In the genomic region with DNA sequence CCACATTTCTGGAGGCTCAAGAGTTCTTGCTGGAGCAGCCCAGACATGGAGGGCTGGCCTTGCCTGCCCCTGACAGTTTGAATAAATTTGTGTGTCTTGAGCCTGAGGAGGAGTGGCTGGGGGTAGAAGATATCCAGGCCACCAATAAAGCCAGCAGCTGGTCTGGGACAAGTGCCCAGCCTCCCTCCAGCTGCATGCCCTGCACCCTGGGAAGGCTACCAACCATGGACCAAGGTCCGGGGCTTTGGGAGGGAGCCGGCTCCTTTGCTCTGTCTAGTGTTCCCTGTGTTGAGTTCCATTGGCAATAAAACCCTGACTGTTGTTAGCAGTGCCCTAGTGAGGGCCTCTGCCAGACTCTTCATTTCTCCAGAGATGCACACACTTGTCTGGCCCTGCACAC, we compare ENCODE assay signal across 9 mouse cellular contexts. TPM values are rescaled to one million over a fixed set of nuclear protein-coding genes. Genes with fewer than 3 reads are reported as not detected.
DNase-seq lines count a peak whose midpoint lies in the region; ATAC-seq lines count a peak whose summit lies in the region.
"Had no signal": no experiment of that assay in that cellular context is flagged by ENCODE, and none has a peak within 500 bp of the region (broad histone marks: within the 10 kb centered on the region; RNA-seq: fewer than 3 reads in every experiment).

No protein-coding gene starts in this region.

- no peaks in the 10 kb centered on the region for H3K27me3 ChIP-seq in intestine, embryonic 14.5 days (replicated peaks; ENCODE audit: control insufficient read depth, insufficient read depth, low read length)
- H3K27me3 ChIP-seq in limb, embryonic 15.5 days, result no peaks in the 10 kb centered on the region

- no peaks in the 10 kb centered on the region for H3K9me3 ChIP-seq in intestine, embryonic 14.5 days (ENCODE audit: control insufficient read depth, low read length)
- no peaks in the 10 kb centered on the region for H3K9me3 ChIP-seq in limb, embryonic 15.5 days

- H3K4me1 ChIP-seq in intestine, embryonic 14.5 days (replicated peaks; ENCODE audit: control insufficient read depth, insufficient read depth, low read length), result peaks cover 12% of the 10 kb centered on the region; the same call in 1 of the 2 replicates
- peaks cover 20% of the 10 kb centered on the region for H3K4me1 ChIP-seq in limb, embryonic 15.5 days

- H3K4me3 ChIP-seq in intestine, embryonic 14.5 days (ENCODE audit: low read depth, low read length), result no peak overlapping the region
- H3K4me3 ChIP-seq in limb, embryonic 15.5 days, result no peak overlapping the region
- H3K4me3 ChIP-seq: myocyte had no signal

- 65% methylated on average over 2 of the region's 2 CpGs for WGBS in intestine, embryonic 14.5 days
- WGBS in limb, embryonic 15.5 days, result 35% methylated on average over 2 of the region's 2 CpGs

- no peak for ATAC-seq in intestine, embryonic 14.5 days (replicated peaks; ENCODE audit: low FRiP score, low TSS enrichment, low read depth)
- no peak for ATAC-seq in limb, embryonic 15.5 days (ENCODE audit: insufficient number of reproducible peaks, low FRiP score, low TSS enrichment, low read depth)
- ATAC-seq in megakaryocyte progenitor cell, adult 5-6 weeks (replicated peaks; ENCODE audit: poor library complexity), result no peak

- peaks cover 47% of the 10 kb centered on the region for H3K36me3 ChIP-seq in intestine, embryonic 14.5 days (ENCODE audit: control insufficient read depth, insufficient read depth, low read length)
- peaks cover 46% of the 10 kb centered on the region for H3K36me3 ChIP-seq in limb, embryonic 15.5 days

- peak; percentile 59 for DNase-seq in cerebellum, adult 11-12 months
- DNase-seq in cerebellum, postnatal 25 days, result no peak
- DNase-seq in ovary, postnatal 36 days (ENCODE audit: low spot score), result peak; percentile 60
- no peak for DNase-seq in ovary, postnatal 14 days (ENCODE audit: low spot score)
- DNase-seq in intestine, embryonic 14.5 days (ENCODE audit: low spot score), result no peak
- DNase-seq in lung, postnatal 36 days, result no peak

- no peak overlapping the region for H3K9ac ChIP-seq in intestine, embryonic 14.5 days (ENCODE audit: low read length)
- no peak overlapping the region for H3K9ac ChIP-seq in limb, embryonic 15.5 days

- no peak overlapping the region for H3K4me2 ChIP-seq in intestine, embryonic 14.5 days (ENCODE audit: low read length)
- no peak overlapping the region for H3K4me2 ChIP-seq in limb, embryonic 15.5 days

- 0 out of 2 replicates have a peak overlapping the region, but pooled peaks have one; percentile 11 for H3K27ac ChIP-seq in intestine, embryonic 14.5 days (ENCODE audit: low read depth)
- H3K27ac ChIP-seq in limb, embryonic 15.5 days, result peak overlapping the region; percentile 34; the same call in 1 of the 2 replicates

RNA-seq across cellular contexts. Expression of a gene that starts 29.2 kb away (rescaled TPM):
- 26.4 and 27.7 TPM in 2 replicates for polyA plus RNA-seq in intestine, embryonic 14.5 days (2014; fragmentation: Nextera tagmentation; extraction: Ambion mirVana)
- 34.7 and 37.8 TPM in 2 replicates for polyA plus RNA-seq in limb, embryonic 15.5 days (2015; fragmentation: Nextera tagmentation; extraction: Ambion mirVana)
- 11.4 and 14.8 TPM in 2 replicates for total RNA-seq in megakaryocyte progenitor cell, adult 5-6 weeks (2015)
- 15.2 and 15.6 TPM in 2 replicates for total RNA-seq in megakaryocyte progenitor cell, adult 5-6 weeks (2017)

RNA-seq across cellular contexts. Expression of a gene that starts 29.4 kb away (rescaled TPM):
- polyA plus RNA-seq in intestine, embryonic 14.5 days (2014; fragmentation: Nextera tagmentation; extraction: Ambion mirVana), result 14.7 and 17.5 TPM in 2 replicates
- polyA plus RNA-seq in limb, embryonic 15.5 days (2015; fragmentation: Nextera tagmentation; extraction: Ambion mirVana), result 12.4 and 17.4 TPM in 2 replicates
- total RNA-seq in megakaryocyte progenitor cell, adult 5-6 weeks (2015), result 4.9 and 6.9 TPM in 2 replicates
- total RNA-seq in megakaryocyte progenitor cell, adult 5-6 weeks (2017), result 14.2 and 16.0 TPM in 2 replicates

Comparison
In these comparisons a context has a peak if more than half of its experiments do, and no peak if none do; other contexts are left out.
1. DNase-seq: peak in cerebellum, adult 11-12 months (single experiment) and ovary, postnatal 36 days (single experiment); none in cerebellum, postnatal 25 days (0 of 2), ovary, postnatal 14 days (single experiment), intestine, embryonic 14.5 days (single experiment) and lung, postnatal 36 days (single experiment).